Mouse (Mus musculus) adrenal gland, postnatal 36 days (tissue): ENCODE measurements around the gene Tubb1. TPM values are rescaled to one million over a fixed set of nuclear protein-coding genes. Genes with fewer than 3 reads are reported as not detected.

Experiments used
- DNase-seq, 2 experiments: peaks; one replicate each; pipeline ENCODE4 v3.0.0; 2021; ENCODE audit warnings: mixed read lengths in 1 of 2
- total RNA-seq, 2 experiments: library from RNA; stranded (reverse); gene quantifications; 2 replicates each; pipeline ENCODE4 v1.2.3; 2021

The Tubb1 gene
- total RNA-seq, 2 experiments from 2014 or later, result 0.40 to 0.86 TPM

DNA sequence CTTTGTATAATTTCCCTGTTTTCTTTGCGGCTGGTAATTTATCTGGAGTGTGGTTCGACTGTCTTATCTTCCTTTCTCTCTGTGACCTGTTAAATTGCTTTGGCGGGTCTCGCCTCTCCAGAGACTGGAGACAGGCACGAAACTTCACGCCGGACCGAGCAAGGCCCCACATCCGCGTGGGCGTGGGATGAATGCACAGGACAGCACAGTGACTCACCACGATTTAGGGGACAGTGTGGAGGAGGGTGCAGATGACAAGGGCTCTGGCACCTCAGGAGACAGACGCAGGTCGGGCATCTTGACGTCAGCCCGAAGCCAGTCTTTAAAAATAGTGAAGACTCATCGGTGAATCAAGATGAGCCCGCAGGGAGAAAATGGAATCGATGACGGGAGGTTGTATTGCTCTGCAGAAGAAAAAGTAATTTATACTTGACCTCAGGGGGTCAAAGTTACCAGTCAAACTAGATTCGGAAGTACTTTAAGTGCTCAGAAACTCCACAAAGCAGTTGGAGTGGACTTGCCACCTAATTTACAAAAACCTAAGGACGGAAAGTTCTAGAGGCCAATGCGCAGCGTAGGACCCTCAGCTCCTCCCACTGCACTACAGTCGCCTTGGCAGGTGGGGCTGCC, 52.5 kb downstream of the Tubb1 start:
- DNase-seq, result peak; percentile 37 to 50

Other genes starting within 250 kb of the Tubb1 start
- 1,000 to 10,000 TPM; 2,444 to 2,615 TPM for gene Gnas, start 166.4 kb upstream of the Tubb1 start, total RNA-seq
- gene Gm20721, start 104.0 kb upstream of the Tubb1 start, total RNA-seq, result 1 to 10 TPM; 2.2 to 2.6 TPM
- gene Nelfcd, start 34.9 kb upstream of the Tubb1 start, total RNA-seq, result 10 to 100 TPM; 54.9 to 55.8 TPM
- gene Ctsz, start 11.7 kb upstream of the Tubb1 start, total RNA-seq, result 100 to 1,000 TPM; 153 to 175 TPM
- gene Atp5e, start 13.4 kb downstream of the Tubb1 start, total RNA-seq, result 100 to 1,000 TPM; 528 to 595 TPM
- 100 to 1,000 TPM; 121 to 124 TPM for gene Prelid3b, start 22.4 kb downstream of the Tubb1 start, total RNA-seq
- gene Zfp831, start 192.8 kb downstream of the Tubb1 start, total RNA-seq, result under 1 TPM; 0.03 to 0.10 TPM